Mouse (Mus musculus) bone marrow, adult 2 months (tissue): ENCODE data around the gene Svop.

Experiments used
- CTCF ChIP-seq: fragments of 200-500 bp; IDR thresholded peaks from 2 replicates; pipeline ENCODE4 v1.5.1; 2011; ENCODE audit warnings: low read length, control low read depth; ENCODE audit not compliant: control insufficient read depth, insufficient read depth
- POLR2A ChIP-seq: fragments of 200-500 bp; IDR thresholded peaks from 2 replicates; pipeline ENCODE4 v1.6.1; 2011; ENCODE audit warnings: low read depth, mild to moderate bottlenecking, control low read depth, low read length, borderline replicate concordance; ENCODE audit not compliant: control insufficient read depth

GRCm38 (mm10) chr5:114102807-114103206, 11.4 kb upstream of the Svop start:
- TF ChIP-seq POLR2A = no peak
- no peak for TF ChIP-seq CTCF
